Mouse (Mus musculus) limb, embryonic 11.5 days (tissue): Measurements from ENCODE around the gene Gm9376. TPM values are rescaled to one million over a fixed set of nuclear protein-coding genes. Genes with fewer than 3 reads are reported as not detected.

Experiments used
- ATAC-seq: fragments of 200-750 bp; cut with Nextera tagmentation; 2 replicates; pipeline ENCODE4 v1.8.0; 2017; ENCODE audit warnings: low read depth; ENCODE audit not compliant: insufficient number of reproducible peaks, low FRiP score, low TSS enrichment
- DNase-seq: peaks from one replicate; pipeline ENCODE4 v3.0.0-alpha.2; 2015; ENCODE audit warnings: low spot score
- H3K27ac ChIP-seq: fragments of 300-500 bp; sonication (generic); replicated peaks from 2 replicates; pipeline ENCODE4 v1.5.1; 2014; ENCODE audit warnings: low read depth, mild to moderate bottlenecking, low read length
- H3K27me3 ChIP-seq: fragments of 300-500 bp; sonication (generic); 2 replicates; pipeline ENCODE4 v1.6.1; 2014; ENCODE audit warnings: mild to moderate bottlenecking, low read length, mixed read lengths; ENCODE audit not compliant: control insufficient read depth, insufficient read depth
- H3K36me3 ChIP-seq: fragments of 300-500 bp; sonication (generic); 2 replicates; pipeline ENCODE4 v1.6.1; 2014; ENCODE audit warnings: mild to moderate bottlenecking, low read length, moderate library complexity, mixed read lengths; ENCODE audit not compliant: control insufficient read depth, insufficient read depth
- H3K4me1 ChIP-seq: fragments of 300-500 bp; sonication (generic); 2 replicates; pipeline ENCODE4 v1.6.1; 2014; ENCODE audit warnings: low read length, mixed read lengths; ENCODE audit not compliant: control insufficient read depth, insufficient read depth
- H3K4me2 ChIP-seq: fragments of 300-500 bp; sonication (generic); 2 replicates; pipeline ENCODE4 v1.6.1; 2014; ENCODE audit warnings: low read depth, mild to moderate bottlenecking, moderate library complexity; ENCODE audit not compliant: severe bottlenecking
- H3K4me3 ChIP-seq: fragments of 300-500 bp; sonication (generic); 2 replicates; pipeline ENCODE4 v1.5.1; 2014; ENCODE audit warnings: low read depth, low read length
- H3K9ac ChIP-seq: fragments of 300-500 bp; sonication (generic); 2 replicates; pipeline ENCODE4 v1.6.1; 2014; ENCODE audit warnings: mild to moderate bottlenecking, low read length
- H3K9me3 ChIP-seq: fragments of 300-500 bp; sonication (generic); 2 replicates; pipeline ENCODE4 v1.6.1; 2016; ENCODE audit warnings: low read length; ENCODE audit not compliant: control insufficient read depth
- WGBS: fragments of 180-500 bp; shearing (Covaris S2); extraction: QIAGEN DNeasy Blood & Tissue Kit; methylation state at CpG from one replicate; pipeline ENCODE4 v1.1.7; 2014; 5-methylcytosine and 5-hydroxymethylcytosine counted together
- polyA plus RNA-seq: library from polyadenylated mRNA; unstranded; fragments of >200 nt; fragmentation: Nextera tagmentation; extraction: Ambion mirVana; gene quantifications from 2 replicates; pipeline ENCODE4 v1.2.1, GENCODE M21; 2014

Gene Gm9376
- polyA plus RNA-seq, 1 experiment from 2014 or later, result not detected

GRCm38 (mm10) chr14:118268849-118269248 is 2.1 kb downstream of the Gm9376 start:
- no peaks in the 10 kb centered on the region for H3K27me3 ChIP-seq
- no peaks in the 10 kb centered on the region for H3K36me3 ChIP-seq
- WGBS, result 82% methylated on average over 4 of the region's 4 CpGs
- H3K4me2 ChIP-seq, result no peak overlapping the region
- no peak overlapping the region for H3K9ac ChIP-seq
- ATAC-seq (no peak), DNase-seq (no peak)
- H3K4me3 ChIP-seq, result no peak overlapping the region
- H3K4me1 ChIP-seq, result no peaks in the 10 kb centered on the region
- no peaks in the 10 kb centered on the region for H3K9me3 ChIP-seq
- no peak overlapping the region for H3K27ac ChIP-seq

- Histone ChIP-seq H3K4me3 (no peak overlapping the region), H3K27me3 (no peaks in the 10 kb centered on the region), H3K36me3 (no peaks in the 10 kb centered on the region), H3K4me1 (no peaks in the 10 kb centered on the region), H3K27ac (no peak overlapping the region), H3K9me3 (no peaks in the 10 kb centered on the region), H3K4me2 (no peak overlapping the region), H3K9ac (no peak overlapping the region)
- 86% methylated on average over 6 of the region's 6 CpGs for WGBS
- DNase-seq (no peak), ATAC-seq (no peak)
Measured at GRCm38 (mm10) chr14:118272594-118273555, 6.1 kb downstream of the Gm9376 start.

- DNase-seq, result no peak
- no peak overlapping the region for H3K9ac ChIP-seq
- H3K4me1 ChIP-seq, result no peaks in the 10 kb centered on the region
- no peaks in the 10 kb centered on the region for H3K9me3 ChIP-seq
- no peaks in the 10 kb centered on the region for H3K36me3 ChIP-seq
- no peaks in the 10 kb centered on the region for H3K27me3 ChIP-seq
- 81% methylated on average over 7 of the region's 7 CpGs for WGBS
- no peak overlapping the region for H3K4me2 ChIP-seq
- H3K4me3 ChIP-seq, result no peak overlapping the region
- H3K27ac ChIP-seq, result no peak overlapping the region
- ATAC-seq, result no peak
Measured at GRCm38 (mm10) chr14:118277704-118278498, 11.1 kb downstream of the Gm9376 start.

GRCm38 (mm10) chr14:118282272-118282671 is 15.5 kb downstream of the Gm9376 start:
- 95% methylated on average over 3 of the region's 3 CpGs for WGBS

GRCm38 (mm10) chr14:118282917-118283316 is 16.2 kb downstream of the Gm9376 start:
- Histone ChIP-seq H3K4me2 (no peak overlapping the region), H3K27me3 (no peaks in the 10 kb centered on the region), H3K27ac (no peak overlapping the region), H3K4me3 (no peak overlapping the region), H3K9ac (no peak overlapping the region), H3K9me3 (no peaks in the 10 kb centered on the region), H3K36me3 (no peaks in the 10 kb centered on the region), H3K4me1 (no peaks in the 10 kb centered on the region)
- DNase-seq (peak; percentile 31), ATAC-seq (0 out of 2 replicates have a peak, but pooled peaks have one; percentile 26)
- WGBS, result 46% methylated on average over 14 of the region's 14 CpGs

More at GRCm38 (mm10) chr14:118282272-118282671, 15.5 kb downstream of the Gm9376 start:
- Histone ChIP-seq H3K27ac (no peak overlapping the region), H3K4me2 (no peak overlapping the region), H3K4me1 (no peaks in the 10 kb centered on the region), H3K36me3 (no peaks in the 10 kb centered on the region), H3K27me3 (no peaks in the 10 kb centered on the region), H3K9me3 (no peaks in the 10 kb centered on the region), H3K4me3 (no peak overlapping the region), H3K9ac (no peak overlapping the region)
- ATAC-seq (no peak), DNase-seq (no peak)

- Histone ChIP-seq H3K27ac (no peak overlapping the region), H3K9ac (no peak overlapping the region), H3K4me1 (no peaks in the 10 kb centered on the region), H3K9me3 (no peaks in the 10 kb centered on the region), H3K4me2 (no peak overlapping the region), H3K36me3 (no peaks in the 10 kb centered on the region), H3K4me3 (no peak overlapping the region), H3K27me3 (no peaks in the 10 kb centered on the region)
- 79% methylated on average over 2 of the region's 2 CpGs for WGBS
- DNase-seq, result no peak
- ATAC-seq, result no peak
Measured at GRCm38 (mm10) chr14:118286096-118286495, 19.3 kb downstream of the Gm9376 start.

- H3K4me3 ChIP-seq, result no peak overlapping the region
- no peak overlapping the region for H3K4me2 ChIP-seq
- DNase-seq, result no peak
- ATAC-seq, result no peak
- no peaks in the 10 kb centered on the region for H3K36me3 ChIP-seq
- H3K9ac ChIP-seq, result no peak overlapping the region
- no peaks in the 10 kb centered on the region for H3K9me3 ChIP-seq
- 89% methylated on average over 8 of the region's 8 CpGs for WGBS
- no peaks in the 10 kb centered on the region for H3K4me1 ChIP-seq
- H3K27me3 ChIP-seq, result no peaks in the 10 kb centered on the region
- H3K27ac ChIP-seq, result no peak overlapping the region
Measured at GRCm38 (mm10) chr14:118289133-118289532, 22.4 kb downstream of the Gm9376 start.

- Histone ChIP-seq H3K4me3 (no peak overlapping the region), H3K4me2 (no peak overlapping the region), H3K9ac (no peak overlapping the region), H3K9me3 (no peaks in the 10 kb centered on the region), H3K36me3 (no peaks in the 10 kb centered on the region), H3K4me1 (no peaks in the 10 kb centered on the region), H3K27ac (no peak overlapping the region), H3K27me3 (no peaks in the 10 kb centered on the region)
- DNase-seq (no peak), ATAC-seq (no peak)
- 92% methylated on average over 6 of the region's 6 CpGs for WGBS
Measured at GRCm38 (mm10) chr14:118290009-118290408, 23.2 kb downstream of the Gm9376 start.
